Mouse (Mus musculus) intestine, postnatal 0 days (tissue): ENCODE results near the gene Aig1. TPM values are rescaled to one million over a fixed set of nuclear protein-coding genes. Genes with fewer than 3 reads are reported as not detected.

Source experiments
- ATAC-seq: fragments of 200-750 bp; cut with Nextera tagmentation; 2 replicates; pipeline ENCODE4 v1.8.0; 2017; ENCODE audit warnings: mild to moderate bottlenecking, moderate TSS enrichment, moderate library complexity
- H3K27ac ChIP-seq: fragments of 300-500 bp; sonication (generic); 2 replicates; pipeline ENCODE4 v1.5.1; 2014; ENCODE audit warnings: mild to moderate bottlenecking, low read depth, low read length, moderate library complexity
- H3K27me3 ChIP-seq: fragments of 300-500 bp; sonication (generic); replicated peaks from 2 replicates; pipeline ENCODE4 v1.6.1; 2014; ENCODE audit warnings: low read length, mixed read lengths; ENCODE audit not compliant: control insufficient read depth, insufficient read depth
- H3K36me3 ChIP-seq: fragments of 300-500 bp; sonication (generic); 2 replicates; pipeline ENCODE4 v1.6.1; 2014; ENCODE audit warnings: mild to moderate bottlenecking, moderate library complexity; ENCODE audit not compliant: control insufficient read depth, insufficient read depth
- H3K4me1 ChIP-seq: fragments of 300-500 bp; sonication (generic); replicated peaks from 2 replicates; pipeline ENCODE4 v1.6.1; 2014; ENCODE audit warnings: antibody characterized with exemption, low read length, mixed read lengths; ENCODE audit not compliant: control insufficient read depth, insufficient read depth
- H3K4me2 ChIP-seq: fragments of 300-500 bp; sonication (generic); replicated peaks from 2 replicates; pipeline ENCODE4 v1.6.1; 2014; ENCODE audit warnings: low read depth, mild to moderate bottlenecking, moderate library complexity
- H3K4me3 ChIP-seq: fragments of 300-500 bp; sonication (generic); 2 replicates; pipeline ENCODE4 v1.5.1; 2014; ENCODE audit warnings: low read depth, low read length
- H3K9ac ChIP-seq: fragments of 300-500 bp; sonication (generic); 2 replicates; pipeline ENCODE4 v1.6.1; 2014; ENCODE audit warnings: mild to moderate bottlenecking, low read depth, low read length
- H3K9me3 ChIP-seq: fragments of 300-500 bp; sonication (generic); 2 replicates; pipeline ENCODE4 v1.6.1; 2016; ENCODE audit warnings: mixed run types; ENCODE audit not compliant: control insufficient read depth
- CTCF ChIP-seq: sonication (generic); IDR thresholded peaks from 2 replicates; pipeline ENCODE4 v1.5.1; 2016; ENCODE audit warnings: low read depth, mild to moderate bottlenecking, control low read depth, antibody characterized with exemption, moderate library complexity
- WGBS: fragments of 180-500 bp; shearing (Covaris S2); extraction: QIAGEN DNeasy Blood & Tissue Kit; methylation state at CpG from one replicate; pipeline ENCODE4 v1.1.7; 2014; 5-methylcytosine and 5-hydroxymethylcytosine counted together
- polyA plus RNA-seq: library from polyadenylated mRNA; unstranded; fragments of >200 nt; fragmentation: Nextera tagmentation; extraction: Ambion mirVana; gene quantifications from 2 replicates; pipeline ENCODE4 v1.2.1, GENCODE M21; 2015

Gene Aig1
- polyA plus RNA-seq, 1 experiment from 2014 or later = 88.3 TPM

GRCm38 (mm10) chr10:13850071-13850470 is 18.7 kb downstream of the Aig1 start:
- Histone ChIP-seq H3K9ac (no peak overlapping the region), H3K9me3 (no peaks in the 10 kb centered on the region), H3K4me2 (peak overlapping the region; percentile 46), H3K27me3 (no peaks in the 10 kb centered on the region), H3K36me3 (no peaks in the 10 kb centered on the region), H3K4me1 (no peaks in the 10 kb centered on the region), H3K27ac (no peak overlapping the region), H3K4me3 (no peak overlapping the region; the same call in 1 of the 2 replicates)
- 14% methylated on average over 3 of the region's 3 CpGs for WGBS
- ATAC-seq = peak; percentile 79
- no peak for TF ChIP-seq CTCF

- no peak for ATAC-seq
- Histone ChIP-seq H3K4me2 (no peak overlapping the region), H3K9ac (no peak overlapping the region), H3K36me3 (no peaks in the 10 kb centered on the region), H3K27ac (no peak overlapping the region), H3K9me3 (no peaks in the 10 kb centered on the region), H3K27me3 (no peaks in the 10 kb centered on the region), H3K4me3 (no peak overlapping the region), H3K4me1 (no peaks in the 10 kb centered on the region)
- WGBS = 89% methylated on average over 2 of the region's 2 CpGs
- no peak for TF ChIP-seq CTCF
Measured at GRCm38 (mm10) chr10:13849205-13849604, 19.6 kb downstream of the Aig1 start.

GRCm38 (mm10) chr10:13844864-13845263 is 23.9 kb downstream of the Aig1 start:
- Histone ChIP-seq H3K4me1 (no peaks in the 10 kb centered on the region), H3K27me3 (no peaks in the 10 kb centered on the region), H3K27ac (no peak overlapping the region), H3K9me3 (no peaks in the 10 kb centered on the region), H3K9ac (no peak overlapping the region), H3K36me3 (0 out of 2 replicates have a peak, but pooled peaks cover 5% of the 10 kb centered on the region), H3K4me3 (no peak overlapping the region), H3K4me2 (no peak overlapping the region)
- no peak for TF ChIP-seq CTCF
- ATAC-seq = no peak
- 81% methylated on average over 4 of the region's 4 CpGs for WGBS

- no peak for ATAC-seq
- H3K36me3 ChIP-seq = 0 out of 2 replicates have a peak, but pooled peaks cover 5% of the 10 kb centered on the region
- H3K4me3 ChIP-seq = no peak overlapping the region
- H3K9ac ChIP-seq = no peak overlapping the region
- no peak overlapping the region for H3K27ac ChIP-seq
- H3K27me3 ChIP-seq = no peaks in the 10 kb centered on the region
- WGBS = 47% methylated on average over 3 of the region's 3 CpGs
- no peaks in the 10 kb centered on the region for H3K9me3 ChIP-seq
- no peak for TF ChIP-seq CTCF
- no peak overlapping the region for H3K4me2 ChIP-seq
- no peaks in the 10 kb centered on the region for H3K4me1 ChIP-seq
Measured at GRCm38 (mm10) chr10:13843746-13844145, 25.0 kb downstream of the Aig1 start.

- Histone ChIP-seq H3K4me3 (no peak overlapping the region), H3K9ac (no peak overlapping the region), H3K9me3 (no peaks in the 10 kb centered on the region), H3K4me2 (no peak overlapping the region), H3K27ac (no peak overlapping the region), H3K36me3 (0 out of 2 replicates have a peak, but pooled peaks cover 5% of the 10 kb centered on the region), H3K27me3 (no peaks in the 10 kb centered on the region), H3K4me1 (no peaks in the 10 kb centered on the region)
- 69% methylated on average over 8 of the region's 8 CpGs for WGBS
- ATAC-seq = no peak
- TF ChIP-seq CTCF = no peak
Measured at GRCm38 (mm10) chr10:13842855-13843254, 25.9 kb downstream of the Aig1 start.

GRCm38 (mm10) chr10:13838511-13839126 is 30.2 kb downstream of the Aig1 start:
- H3K4me3 ChIP-seq = no peak overlapping the region
- 0 out of 2 replicates have a peak, but pooled peaks cover 5% of the 10 kb centered on the region for H3K36me3 ChIP-seq
- H3K9ac ChIP-seq = no peak overlapping the region
- H3K4me2 ChIP-seq = no peak overlapping the region
- no peak for TF ChIP-seq CTCF
- no peaks in the 10 kb centered on the region for H3K9me3 ChIP-seq
- no peak overlapping the region for H3K27ac ChIP-seq
- no peaks in the 10 kb centered on the region for H3K27me3 ChIP-seq
- no peak for ATAC-seq
- 0 out of 2 replicates have a peak, but pooled peaks cover 5% of the 10 kb centered on the region for H3K4me1 ChIP-seq
- 77% methylated on average over 6 of the region's 6 CpGs for WGBS
